Mouse (Mus musculus): Measurements from ENCODE around the gene Vmn1r181.
"Not testable (repeated sequence)": the region's sequence is repeated elsewhere in the genome, so short reads cannot be mapped to it uniquely, and the experiment has no call there.

The Vmn1r181 gene

DNA sequence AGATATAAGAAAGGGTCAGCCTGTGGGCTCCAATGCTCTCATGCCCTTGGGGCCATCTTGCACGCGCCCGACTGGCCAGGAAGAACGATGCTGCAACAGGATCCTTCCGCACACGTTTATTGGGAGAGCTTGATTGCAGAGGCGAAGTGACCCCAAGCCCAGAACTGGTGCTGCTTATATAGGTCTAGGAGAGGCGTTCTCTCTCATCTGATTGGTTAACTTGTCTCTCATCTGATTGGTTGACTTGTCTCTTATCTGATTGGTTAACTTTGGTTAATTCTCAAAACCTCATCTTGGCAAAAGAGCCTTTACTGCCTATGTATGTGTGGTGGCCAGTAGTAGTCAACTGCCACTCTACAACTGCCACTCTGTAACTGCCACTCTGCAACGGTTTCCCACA lies at the start of gene Vmn1r181:
Vmn1r181 (plus strand) TSS at position 301 of the 400 bp plus-strand sequence.
- not testable (repeated sequence) for DNase-seq (ENCODE audit: low spot score in 2 of 2)

DNA sequence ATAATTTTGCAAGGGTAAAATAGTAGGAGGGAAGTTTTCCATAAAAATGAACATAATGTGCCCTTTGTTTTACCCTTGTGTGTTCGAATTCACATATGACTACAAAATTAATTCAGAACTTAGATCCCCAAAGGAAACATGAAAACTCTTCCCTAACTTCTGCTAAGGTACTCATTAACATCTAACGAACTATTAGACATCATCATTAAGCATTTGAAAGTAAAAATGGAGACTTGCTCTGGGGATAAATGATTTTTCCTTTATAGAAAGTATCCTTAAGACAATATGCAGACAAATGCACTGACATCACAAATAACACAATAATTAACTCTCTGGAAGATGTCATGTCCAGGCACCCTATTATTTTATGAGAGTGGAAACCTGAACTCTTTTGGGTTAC lies 47.7 kb upstream of the Vmn1r181 start, which contains the start of gene Vmn1r179:
Vmn1r179 (plus strand) TSS at position 301 of the 400 bp plus-strand sequence.
- DNase-seq (ENCODE audit: low spot score in 2 of 2) = no peak

DNA sequence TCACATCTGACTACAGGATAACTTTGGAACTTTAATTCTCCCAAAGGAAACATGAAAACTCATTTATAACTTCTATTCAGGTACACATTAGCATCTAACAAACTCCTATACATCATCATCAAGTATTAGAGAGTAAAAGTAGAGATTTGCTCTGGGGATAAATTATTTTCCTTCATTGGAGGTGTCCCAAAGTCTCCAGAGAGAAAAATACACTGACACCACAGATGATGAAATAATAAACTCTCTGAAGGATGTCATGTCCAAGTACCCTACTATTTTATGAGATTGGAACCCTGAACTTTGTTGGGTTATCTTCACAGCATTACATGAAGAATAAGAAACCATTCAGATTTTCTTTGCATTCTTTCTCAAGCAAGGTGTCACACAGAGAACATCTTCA lies 24.1 kb upstream of the Vmn1r181 start, which contains the start of gene Vmn1r180:
Vmn1r180 (plus strand) TSS at position 301 of the 400 bp plus-strand sequence.
- DNase-seq (ENCODE audit: low spot score in 2 of 2) = no peak

DNA sequence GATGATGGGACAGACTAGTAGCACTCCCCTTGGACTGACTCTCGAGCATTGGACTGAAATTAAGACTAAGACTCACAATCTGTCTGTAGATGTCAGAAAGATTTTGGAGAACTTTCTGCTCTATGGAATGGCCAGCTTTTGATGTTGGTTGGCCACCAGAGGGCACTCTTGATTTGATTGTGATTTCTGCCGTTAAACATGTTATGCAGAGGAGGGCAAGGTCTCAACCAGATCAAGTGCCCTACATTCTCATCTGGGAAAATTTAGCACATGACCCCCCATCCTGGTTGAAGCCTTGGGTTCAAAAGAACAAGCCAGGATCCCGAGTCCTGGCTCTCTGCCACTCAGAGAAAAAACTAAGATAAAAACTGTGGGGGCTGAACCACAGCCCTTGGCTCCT lies 6.4 kb upstream of the Vmn1r181 start:
- DNase-seq (ENCODE audit: low spot score in 2 of 2) = not testable (repeated sequence)

DNA sequence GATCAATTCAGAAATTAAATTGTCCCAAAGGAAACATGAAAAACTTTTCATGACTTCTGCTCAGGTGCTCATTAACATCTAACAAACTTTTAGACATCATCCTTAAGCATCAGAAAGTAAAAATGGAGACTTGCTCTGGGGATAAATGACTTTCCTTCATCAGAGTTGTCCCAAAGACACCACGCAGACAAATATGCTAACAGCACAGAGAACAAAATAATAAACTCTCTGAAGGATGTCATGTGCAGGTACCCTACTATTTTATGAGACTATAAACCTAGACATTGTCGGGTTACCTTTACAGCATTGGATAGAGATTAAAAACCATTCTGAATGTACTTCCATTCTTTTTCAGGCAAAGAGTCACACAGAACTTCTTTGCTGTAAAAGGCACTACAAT lies 27.0 kb downstream of the Vmn1r181 start, which contains the start of gene V1rd19:
V1rd19 (plus strand) TSS at position 301 of the 400 bp plus-strand sequence.
- no peak for DNase-seq (ENCODE audit: low spot score in 2 of 2)

Data from urinary bladder, adult 18-20 months (tissue).